Mouse (Mus musculus): Measurements from ENCODE around the gene Rap1b.

GRCm38 (mm10) chr10:117824139-117824538 is 21.7 kb downstream of the Rap1b start:
- TF ChIP-seq GATA1 (IDR thresholded peaks at IDR 0.05; ENCODE audit: borderline replicate concordance, low read length) (no peak), FLI1 (IDR thresholded peaks at IDR 0.05; ENCODE audit: low read length) (no peak)

Measured in megakaryocyte, embryonic 14.5 days (primary cell).